Mouse (Mus musculus) forebrain, embryonic 14.5 days (tissue): Measurements from ENCODE around the gene Dck. TPM values are rescaled to one million over a fixed set of nuclear protein-coding genes. Genes with fewer than 3 reads are reported as not detected.
"Not testable (repeated sequence)": the region's sequence is repeated elsewhere in the genome, so short reads cannot be mapped to it uniquely, and the experiment has no call there.

Source experiments
- ATAC-seq: fragments of 200-750 bp; cut with Nextera tagmentation; 2 replicates; pipeline ENCODE4 v1.8.0; 2017; ENCODE audit warnings: mild to moderate bottlenecking, moderate library complexity
- DNase-seq: peaks from one replicate; pipeline ENCODE4 v3.0.0-alpha.2; 2015; ENCODE audit warnings: low spot score
- H3K27ac ChIP-seq: fragments of 300-500 bp; sonication (generic); 2 replicates; pipeline ENCODE4 v1.5.1; 2014; ENCODE audit warnings: low read depth, mild to moderate bottlenecking, control low read depth, low read length, moderate library complexity
- H3K27me3 ChIP-seq: fragments of 300-500 bp; sonication (generic); replicated peaks from 2 replicates; pipeline ENCODE4 v1.6.1; 2014; ENCODE audit warnings: low read length, control low read depth, mixed read lengths; ENCODE audit not compliant: control insufficient read depth, insufficient read depth
- H3K36me3 ChIP-seq: fragments of 300-500 bp; sonication (generic); 2 replicates; pipeline ENCODE4 v1.6.1; 2014; ENCODE audit warnings: low read length, control low read depth; ENCODE audit not compliant: control insufficient read depth, insufficient read depth
- H3K4me1 ChIP-seq: fragments of 300-500 bp; sonication (generic); 2 replicates; pipeline ENCODE4 v1.6.1; 2014; ENCODE audit warnings: antibody characterized with exemption, low read length, control low read depth; ENCODE audit not compliant: control insufficient read depth, insufficient read depth
- H3K4me2 ChIP-seq: fragments of 300-500 bp; sonication (generic); 2 replicates; pipeline ENCODE4 v1.6.1; 2014; ENCODE audit warnings: mild to moderate bottlenecking, control low read depth, low read length
- H3K4me3 ChIP-seq: fragments of 300-500 bp; sonication (generic); 2 replicates; pipeline ENCODE4 v1.5.1; 2014; ENCODE audit warnings: low read depth, low read length, control low read depth
- H3K9ac ChIP-seq: fragments of 300-500 bp; sonication (generic); 2 replicates; pipeline ENCODE4 v1.6.1; 2014; ENCODE audit warnings: mild to moderate bottlenecking, low read length, control low read depth, moderate library complexity
- H3K9me3 ChIP-seq: fragments of 300-500 bp; sonication (generic); replicated peaks from 2 replicates; pipeline ENCODE4 v1.6.1; 2016; ENCODE audit warnings: low read length, control low read depth, mixed read lengths; ENCODE audit not compliant: control insufficient read depth
- WGBS: fragments of 180-500 bp; shearing (Covaris S2); extraction: QIAGEN DNeasy Blood & Tissue Kit; methylation state at CpG from one replicate; pipeline ENCODE4 v1.1.7; 2014; 5-methylcytosine and 5-hydroxymethylcytosine counted together
- polyA plus RNA-seq: library from polyadenylated mRNA; unstranded; fragments of >200 nt; fragmentation: Nextera tagmentation; extraction: Ambion mirVana; gene quantifications from 2 replicates; pipeline ENCODE4 v1.2.1, GENCODE M21; 2014

Gene Dck
- polyA plus RNA-seq, 1 experiment from 2014 or later, result 93.7 TPM

- DNase-seq (no peak), ATAC-seq (no peak)
- H3K27me3 ChIP-seq, result no peaks in the 10 kb centered on the region
- no peak overlapping the region for H3K27ac ChIP-seq
- H3K36me3 ChIP-seq, result no peaks in the 10 kb centered on the region
- H3K4me2 ChIP-seq, result no peak overlapping the region
- H3K9ac ChIP-seq, result no peak overlapping the region
- H3K4me3 ChIP-seq, result no peak overlapping the region
- H3K9me3 ChIP-seq, result no peaks in the 10 kb centered on the region
- no peaks in the 10 kb centered on the region for H3K4me1 ChIP-seq
- WGBS, result 88% methylated on average over 2 of the region's 2 CpGs
Observed at GRCm38 (mm10) chr5:88734786-88735185, 30.0 kb upstream of the Dck start.

GRCm38 (mm10) chr5:88741065-88741464 lies 23.7 kb upstream of the Dck start:
- not testable (repeated sequence) for H3K27me3 ChIP-seq, DNase-seq, H3K9me3 ChIP-seq, H3K36me3 ChIP-seq, H3K4me3 ChIP-seq, H3K27ac ChIP-seq, H3K4me2 ChIP-seq, ATAC-seq, H3K9ac ChIP-seq, H3K4me1 ChIP-seq
- WGBS, result 95% methylated on average over 1 of the region's 1 CpGs

- H3K27me3 ChIP-seq, result no peaks in the 10 kb centered on the region
- peaks cover 14% of the 10 kb centered on the region for H3K36me3 ChIP-seq
- no peak overlapping the region for H3K4me3 ChIP-seq
- H3K4me1 ChIP-seq, result no peaks in the 10 kb centered on the region
- ATAC-seq, result no peak
- H3K9ac ChIP-seq, result no peak overlapping the region
- no peak overlapping the region for H3K4me2 ChIP-seq
- 84% methylated on average over 1 of the region's 1 CpGs for WGBS
- H3K9me3 ChIP-seq, result no peaks in the 10 kb centered on the region
- no peak overlapping the region for H3K27ac ChIP-seq
- no peak for DNase-seq
Observed at GRCm38 (mm10) chr5:88747774-88748173, 17.0 kb upstream of the Dck start.

GRCm38 (mm10) chr5:88753199-88753598 lies 11.6 kb upstream of the Dck start:
- Histone ChIP-seq H3K4me1 (no peaks in the 10 kb centered on the region), H3K27me3 (no peaks in the 10 kb centered on the region), H3K36me3 (peaks cover 27% of the 10 kb centered on the region; the same call in 1 of the 2 replicates), H3K4me2 (no peak overlapping the region), H3K9me3 (no peaks in the 10 kb centered on the region), H3K9ac (no peak overlapping the region), H3K27ac (no peak overlapping the region), H3K4me3 (no peak overlapping the region)
- WGBS, result 86% methylated on average over 4 of the region's 4 CpGs
- ATAC-seq (no peak), DNase-seq (no peak)

- Histone ChIP-seq H3K9ac (no peak overlapping the region), H3K9me3 (no peaks in the 10 kb centered on the region), H3K4me2 (no peak overlapping the region), H3K27me3 (no peaks in the 10 kb centered on the region), H3K4me1 (peaks cover 14% of the 10 kb centered on the region; the same call in 1 of the 2 replicates), H3K27ac (no peak overlapping the region), H3K4me3 (no peak overlapping the region), H3K36me3 (0 out of 2 replicates have a peak, but pooled peaks cover 4% of the 10 kb centered on the region)
- WGBS, result 89% methylated on average over 5 of the region's 5 CpGs
- no peak for ATAC-seq
- no peak for DNase-seq
Observed at GRCm38 (mm10) chr5:88762611-88763010, 2.2 kb upstream of the Dck start.

GRCm38 (mm10) chr5:88764430-88764986 lies 288 bp upstream of the Dck start:
- H3K9me3 ChIP-seq, result no peaks in the 10 kb centered on the region
- H3K4me2 ChIP-seq, result peak overlapping the region; percentile 58
- DNase-seq (no peak), ATAC-seq (peak; percentile 61)
- peak overlapping the region; percentile 94 for H3K27ac ChIP-seq
- H3K9ac ChIP-seq, result peak overlapping the region; percentile 85
- H3K36me3 ChIP-seq, result peaks cover 1% of the 10 kb centered on the region
- H3K4me1 ChIP-seq, result peaks cover 15% of the 10 kb centered on the region; the same call in 1 of the 2 replicates
- H3K27me3 ChIP-seq, result no peaks in the 10 kb centered on the region
- WGBS, result under 1% methylated on average over 23 of the region's 23 CpGs
- peak overlapping the region; percentile 80 for H3K4me3 ChIP-seq

- WGBS, result 6% methylated on average over 6 of the region's 6 CpGs
- DNase-seq (no peak), ATAC-seq (peak; percentile 2)
- peak overlapping the region; percentile 80 for H3K4me3 ChIP-seq
- H3K4me2 ChIP-seq, result peak overlapping the region; percentile 58
- H3K4me1 ChIP-seq, result peaks cover 15% of the 10 kb centered on the region; the same call in 1 of the 2 replicates
- no peaks in the 10 kb centered on the region for H3K9me3 ChIP-seq
- H3K36me3 ChIP-seq, result peaks cover 9% of the 10 kb centered on the region
- no peaks in the 10 kb centered on the region for H3K27me3 ChIP-seq
- peak overlapping the region; percentile 94 for H3K27ac ChIP-seq
- H3K9ac ChIP-seq, result peak overlapping the region; percentile 85
Observed at GRCm38 (mm10) chr5:88765587-88765986, 791 bp downstream of the Dck start.

- Histone ChIP-seq H3K27ac (no peak overlapping the region), H3K9me3 (no peaks in the 10 kb centered on the region), H3K9ac (peak overlapping the region; percentile 85), H3K4me1 (peaks cover 15% of the 10 kb centered on the region; the same call in 1 of the 2 replicates), H3K27me3 (no peaks in the 10 kb centered on the region), H3K4me3 (peak overlapping the region; percentile 80), H3K4me2 (peak overlapping the region; percentile 58), H3K36me3 (peaks cover 11% of the 10 kb centered on the region)
- DNase-seq (no peak), ATAC-seq (no peak)
- WGBS, result 34% methylated on average over 6 of the region's 6 CpGs
Observed at GRCm38 (mm10) chr5:88766121-88766520, 1.3 kb downstream of the Dck start.

GRCm38 (mm10) chr5:88766863-88767262 lies 2.1 kb downstream of the Dck start:
- 95% methylated on average over 5 of the region's 5 CpGs for WGBS
- no peak overlapping the region for H3K27ac ChIP-seq
- peak overlapping the region; percentile 58 for H3K4me2 ChIP-seq
- ATAC-seq (no peak), DNase-seq (no peak)
- H3K27me3 ChIP-seq, result no peaks in the 10 kb centered on the region
- H3K9ac ChIP-seq, result no peak overlapping the region
- H3K36me3 ChIP-seq, result peaks cover 17% of the 10 kb centered on the region
- H3K9me3 ChIP-seq, result no peaks in the 10 kb centered on the region
- peak overlapping the region; percentile 80; the same call in 1 of the 2 replicates for H3K4me3 ChIP-seq
- H3K4me1 ChIP-seq, result peaks cover 15% of the 10 kb centered on the region; the same call in 1 of the 2 replicates
